Mouse (Mus musculus) kidney, adult 2 months (tissue): Measurements from ENCODE around the gene Dars. TPM values are rescaled to one million over a fixed set of nuclear protein-coding genes. Genes with fewer than 3 reads are reported as not detected.
A peak's percentile ranks its signal among the peaks of the same experiment; 100 is the strongest.

Experiments used
- DNase-seq: peaks from one replicate; pipeline ENCODE4 v3.0.0; 2021
- H3K27ac ChIP-seq: fragments of 200-500 bp; 2 replicates; pipeline ENCODE4 v1.5.1; 2012; ENCODE audit warnings: low read depth, low read length, control low read depth, inconsistent platforms; ENCODE audit not compliant: insufficient read depth
- H3K27me3 ChIP-seq: fragments of 200-500 bp; replicated peaks from 2 replicates; pipeline ENCODE4 v1.6.1; 2012; ENCODE audit warnings: mild to moderate bottlenecking, moderate library complexity, low read length, inconsistent platforms; ENCODE audit not compliant: control insufficient read depth, insufficient read depth
- H3K36me3 ChIP-seq: fragments of 200-500 bp; 2 replicates; pipeline ENCODE4 v1.6.1; 2012; ENCODE audit warnings: mild to moderate bottlenecking, moderate library complexity, low read length, inconsistent platforms; ENCODE audit not compliant: control insufficient read depth, insufficient read depth
- H3K4me1 ChIP-seq: fragments of 200-500 bp; 2 replicates; pipeline ENCODE4 v1.6.1; 2011; ENCODE audit warnings: low read length; ENCODE audit not compliant: control insufficient read depth, insufficient read depth
- H3K4me3 ChIP-seq: fragments of 200-500 bp; 2 replicates; pipeline ENCODE4 v1.5.1; 2011; ENCODE audit warnings: mild to moderate bottlenecking, low read depth, low read length, control low read depth; ENCODE audit not compliant: insufficient read depth
- CTCF ChIP-seq: fragments of 200-500 bp; conservative IDR thresholded peaks from 2 replicates; pipeline ENCODE4 v1.5.1; 2011; ENCODE audit warnings: low read depth, mild to moderate bottlenecking, control low read depth, low read length, moderate library complexity, mixed read lengths; ENCODE audit not compliant: insufficient read depth, insufficient read length
- POLR2A ChIP-seq: fragments of 200-500 bp; IDR thresholded peaks from one replicate; pipeline ENCODE4 v1.6.1; 2011; ENCODE audit warnings: low read depth, low read length, control low read depth
- WGBS: fragments of 180-500 bp; shearing (Covaris S2); methylation state at CpG from one replicate; pipeline ENCODE4 v1.1.7; 2018; 5-methylcytosine and 5-hydroxymethylcytosine counted together
- polyA plus RNA-seq: library from polyadenylated mRNA; depleted of rRNA; stranded (reverse); fragments of >200 nt; gene quantifications from 2 replicates; pipeline ENCODE4 v1.2.3, GENCODE M21; 2012

The Dars gene
- polyA plus RNA-seq, 1 experiment, result 21.9 TPM

DNA sequence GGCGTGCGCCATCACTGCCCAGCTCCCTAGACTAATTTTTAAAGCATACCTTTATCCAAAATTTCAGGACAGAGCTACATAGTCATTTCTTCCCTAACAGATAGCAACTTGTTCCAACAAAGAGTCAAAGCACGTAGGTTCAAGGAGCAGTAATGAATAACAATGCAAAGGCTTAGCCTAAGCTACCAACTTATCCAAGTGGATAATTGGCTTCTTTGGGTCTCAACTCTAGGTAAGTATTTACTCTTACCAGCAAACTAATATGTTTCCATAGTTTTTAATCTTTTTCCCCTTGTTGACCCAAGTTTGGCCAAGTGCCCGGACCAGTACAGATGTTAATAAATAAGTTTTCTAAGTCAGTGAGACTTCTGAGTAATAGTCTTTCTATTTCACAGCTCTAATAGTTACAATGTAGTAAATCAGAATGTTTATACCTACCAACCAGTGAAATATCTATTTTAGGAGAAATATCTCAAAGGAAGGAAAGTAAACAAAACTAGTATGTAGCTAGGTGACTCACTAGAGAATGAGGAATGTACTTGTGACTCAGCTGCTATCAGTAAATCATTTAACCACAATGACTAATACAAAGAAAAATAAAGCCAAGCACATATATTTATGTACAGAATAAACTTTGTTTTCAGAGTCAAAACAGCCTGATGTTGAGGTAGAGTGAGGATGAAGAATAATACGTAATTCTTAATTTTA is 18.3 kb downstream of the Dars start:
- Histone ChIP-seq H3K4me3 (no peak overlapping the region), H3K36me3 (peaks cover 2% of the 10 kb centered on the region; the same call in 1 of the 2 replicates), H3K27ac (no peak overlapping the region), H3K4me1 (no peaks in the 10 kb centered on the region; the same call in 1 of the 2 replicates), H3K27me3 (no peaks in the 10 kb centered on the region)
- no peak for TF ChIP-seq CTCF
- TF ChIP-seq POLR2A, result no peak
- DNase-seq, result peak; percentile 5
- WGBS, result 69% methylated on average over 5 of the region's 5 CpGs

DNA sequence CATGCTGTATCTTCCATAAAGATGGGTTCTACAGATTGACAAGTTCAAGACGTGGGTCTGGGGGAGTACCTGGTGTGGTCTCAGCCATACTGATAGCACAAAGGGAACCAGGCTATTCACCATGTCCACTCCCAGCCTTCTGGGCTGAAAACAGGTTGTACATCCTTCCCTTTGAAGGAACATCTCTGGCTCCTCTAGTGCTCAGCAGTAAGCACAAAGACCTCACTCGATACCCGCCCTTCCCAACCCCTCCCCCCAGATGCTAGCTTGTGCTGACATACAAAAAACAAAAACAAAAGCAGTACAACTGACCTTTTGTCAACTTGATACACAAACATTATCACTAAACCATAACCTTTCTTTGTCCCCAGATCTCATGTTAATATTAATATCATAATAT is 22.5 kb downstream of the Dars start:
- Histone ChIP-seq H3K4me1 (no peaks in the 10 kb centered on the region; the same call in 1 of the 2 replicates), H3K4me3 (no peak overlapping the region), H3K27me3 (no peaks in the 10 kb centered on the region), H3K27ac (no peak overlapping the region), H3K36me3 (0 out of 2 replicates have a peak, but pooled peaks cover 1% of the 10 kb centered on the region)
- no peak for TF ChIP-seq POLR2A
- TF ChIP-seq CTCF, result no peak
- WGBS, result 92% methylated on average over 3 of the region's 3 CpGs
- no peak for DNase-seq

GRCm38 (mm10) chr1:128392382-128392781 is 24.8 kb downstream of the Dars start:
- H3K4me3 ChIP-seq, result no peak overlapping the region
- no peaks in the 10 kb centered on the region for H3K27me3 ChIP-seq
- TF ChIP-seq CTCF, result no peak
- no peak for TF ChIP-seq POLR2A
- WGBS, result 81% methylated on average over 2 of the region's 2 CpGs
- H3K27ac ChIP-seq, result no peak overlapping the region
- DNase-seq, result no peak
- H3K4me1 ChIP-seq, result no peaks in the 10 kb centered on the region
- H3K36me3 ChIP-seq, result 0 out of 2 replicates have a peak, but pooled peaks cover 1% of the 10 kb centered on the region

- Histone ChIP-seq H3K4me3 (no peak overlapping the region), H3K4me1 (no peaks in the 10 kb centered on the region), H3K27me3 (no peaks in the 10 kb centered on the region), H3K27ac (no peak overlapping the region), H3K36me3 (peaks cover 7% of the 10 kb centered on the region; the same call in 1 of the 2 replicates)
- TF ChIP-seq POLR2A (no peak), CTCF (no peak)
- WGBS, result 95% methylated on average over 7 of the region's 7 CpGs
- DNase-seq, result no peak
These were observed 30.7 kb downstream of the Dars start for GRCm38 (mm10) chr1:128386487-128386886.

GRCm38 (mm10) chr1:128376841-128377240 is 40.3 kb downstream of the Dars start:
- H3K36me3 ChIP-seq, result peaks cover 1% of the 10 kb centered on the region
- no peak overlapping the region for H3K4me3 ChIP-seq
- 94% methylated on average over 4 of the region's 4 CpGs for WGBS
- no peaks in the 10 kb centered on the region for H3K4me1 ChIP-seq
- H3K27me3 ChIP-seq, result no peaks in the 10 kb centered on the region
- TF ChIP-seq CTCF (no peak), POLR2A (no peak)
- DNase-seq, result no peak
- H3K27ac ChIP-seq, result no peak overlapping the region

DNA sequence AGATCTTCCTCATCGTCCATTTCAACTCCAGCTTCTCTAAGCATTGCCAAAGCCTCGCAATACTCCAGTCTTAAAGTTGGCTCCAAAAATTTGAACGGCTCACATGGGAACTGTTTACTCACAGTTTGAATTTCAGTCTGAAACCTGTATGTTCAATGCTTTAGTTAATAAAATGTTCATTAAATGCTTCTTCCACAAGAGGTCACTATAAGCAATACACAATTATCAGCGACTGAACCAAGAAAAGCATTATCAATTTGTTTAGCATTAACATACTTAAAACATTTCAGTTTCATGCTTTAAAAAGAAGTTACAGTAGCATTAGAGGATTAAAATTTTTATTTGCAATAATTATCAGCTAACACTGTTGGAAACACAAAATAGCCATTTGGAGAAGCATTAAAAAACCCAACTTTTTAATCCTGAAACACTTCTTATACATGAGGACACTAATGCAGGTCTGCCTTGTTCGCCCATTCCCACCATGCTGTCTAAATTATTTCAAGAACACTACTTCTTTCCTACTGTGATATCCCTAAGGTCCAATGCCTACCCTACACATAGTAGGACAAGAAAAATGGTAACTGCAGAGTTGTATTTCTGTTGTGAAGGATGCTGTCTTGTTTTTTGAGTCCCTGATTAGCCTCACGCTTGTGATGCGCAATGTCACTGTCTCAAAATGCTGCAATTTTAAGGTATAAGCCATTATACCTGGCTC is 44.9 kb downstream of the Dars start:
- Histone ChIP-seq H3K27me3 (no peaks in the 10 kb centered on the region), H3K4me1 (no peaks in the 10 kb centered on the region), H3K36me3 (no peaks in the 10 kb centered on the region; the same call in 1 of the 2 replicates), H3K27ac (no peak overlapping the region), H3K4me3 (no peak overlapping the region)
- TF ChIP-seq CTCF (0 out of 2 replicates have a peak, but pooled peaks have one; percentile 19), POLR2A (no peak)
- no peak for DNase-seq
- WGBS, result 75% methylated on average over 7 of the region's 7 CpGs

- no peak overlapping the region for H3K27ac ChIP-seq
- 61% methylated on average over 5 of the region's 5 CpGs for WGBS
- H3K27me3 ChIP-seq, result no peaks in the 10 kb centered on the region
- peaks cover 1% of the 10 kb centered on the region for H3K36me3 ChIP-seq
- H3K4me1 ChIP-seq, result no peaks in the 10 kb centered on the region
- H3K4me3 ChIP-seq, result no peak overlapping the region
- TF ChIP-seq CTCF, result peak; percentile 37; the same call in 1 of the 2 replicates
- TF ChIP-seq POLR2A, result no peak
- DNase-seq, result peak; percentile 32
These were observed 48.3 kb downstream of the Dars start for GRCm38 (mm10) chr1:128368732-128369441.
